Mouse (Mus musculus) megakaryocyte, embryonic 14.5 days (primary cell): ENCODE data around the gene Lhfpl3.

ENCODE experiments used
- FLI1 ChIP-seq: IDR thresholded peaks from 2 replicates; pipeline ENCODE4 v1.6.1; 2012; ENCODE audit warnings: low read length, inconsistent platforms, mixed read lengths
- GATA1 ChIP-seq: IDR thresholded peaks from 3 replicates; pipeline ENCODE4 v1.6.1; 2012; ENCODE audit warnings: mixed read lengths, low read length, inconsistent platforms, borderline replicate concordance

DNA sequence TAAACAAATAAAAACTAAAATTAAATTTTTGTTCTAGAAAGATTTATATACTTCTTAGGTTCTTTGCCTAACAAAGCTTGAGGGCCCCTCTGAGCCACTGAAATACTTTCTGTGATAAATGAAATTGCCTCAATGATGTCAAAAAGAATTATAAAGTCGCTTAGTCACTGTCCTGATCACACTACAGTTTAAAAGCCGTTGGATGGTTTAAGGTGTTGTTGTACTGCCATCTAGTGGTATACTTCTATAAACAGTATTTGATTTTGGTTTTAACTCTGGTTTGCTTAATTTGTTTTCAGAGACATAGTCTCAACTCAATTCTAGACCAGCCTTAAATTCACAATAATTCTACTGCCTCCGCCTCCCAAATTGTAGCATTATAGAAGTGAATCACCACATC lies 539.0 kb downstream of the Lhfpl3 start:
- TF ChIP-seq GATA1 = no peak
- TF ChIP-seq FLI1 = no peak
